Mouse (Mus musculus): Measurements from ENCODE around the gene Ak2.

DNA sequence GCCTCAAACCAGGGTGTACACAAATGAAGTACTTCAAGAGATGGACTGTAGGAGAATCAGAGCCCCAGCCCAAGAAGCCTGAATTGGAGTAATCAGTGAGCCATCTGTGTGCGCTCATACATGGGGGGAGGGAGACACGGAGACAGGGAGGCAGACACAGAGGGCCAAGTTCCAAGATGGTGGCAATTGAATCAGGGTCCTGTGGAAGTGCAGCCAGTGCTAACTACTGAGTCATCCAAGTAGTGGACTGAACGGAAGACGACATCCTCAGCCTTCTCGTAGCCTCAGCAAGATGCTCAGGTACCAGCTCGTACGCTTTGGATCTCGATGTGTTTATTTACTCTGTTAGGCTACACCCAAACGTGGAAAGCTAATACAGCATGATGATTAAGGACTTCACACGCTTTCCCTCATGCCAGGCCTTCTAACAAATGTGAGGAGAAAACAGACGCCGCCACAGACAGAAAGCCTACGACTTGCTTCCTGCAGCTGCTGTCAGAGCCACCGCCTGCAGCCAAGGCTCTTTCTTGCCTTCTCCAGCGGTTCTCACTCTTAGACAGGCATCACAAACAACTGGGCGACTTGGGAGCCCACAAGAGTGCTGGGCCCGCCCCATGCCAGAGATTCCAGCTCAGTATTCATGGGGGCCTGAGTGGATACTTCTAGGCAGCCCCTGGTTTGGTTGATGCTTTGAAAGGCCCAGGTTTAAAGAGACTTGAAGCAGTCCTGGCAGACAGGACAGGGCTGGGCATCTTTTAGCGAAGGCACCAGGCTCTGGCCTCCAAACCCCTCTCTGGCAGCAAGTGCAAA, 21.9 kb upstream of the Ak2 start:
- TF ChIP-seq HCFC1 (IDR thresholded peaks at IDR 0.05; ENCODE audit: borderline replicate concordance, insufficient read depth, low read length): no peak
- no peak for TF ChIP-seq ZNF384 (IDR thresholded peaks at IDR 0.05; ENCODE audit: low read depth, low read length)
- no peak for TF ChIP-seq ZC3H11A (IDR thresholded peaks at IDR 0.05; ENCODE audit: borderline replicate concordance, low read depth, low read length)
